8 mouse cellular contexts compared by ENCODE assay signal in the genomic region with DNA sequence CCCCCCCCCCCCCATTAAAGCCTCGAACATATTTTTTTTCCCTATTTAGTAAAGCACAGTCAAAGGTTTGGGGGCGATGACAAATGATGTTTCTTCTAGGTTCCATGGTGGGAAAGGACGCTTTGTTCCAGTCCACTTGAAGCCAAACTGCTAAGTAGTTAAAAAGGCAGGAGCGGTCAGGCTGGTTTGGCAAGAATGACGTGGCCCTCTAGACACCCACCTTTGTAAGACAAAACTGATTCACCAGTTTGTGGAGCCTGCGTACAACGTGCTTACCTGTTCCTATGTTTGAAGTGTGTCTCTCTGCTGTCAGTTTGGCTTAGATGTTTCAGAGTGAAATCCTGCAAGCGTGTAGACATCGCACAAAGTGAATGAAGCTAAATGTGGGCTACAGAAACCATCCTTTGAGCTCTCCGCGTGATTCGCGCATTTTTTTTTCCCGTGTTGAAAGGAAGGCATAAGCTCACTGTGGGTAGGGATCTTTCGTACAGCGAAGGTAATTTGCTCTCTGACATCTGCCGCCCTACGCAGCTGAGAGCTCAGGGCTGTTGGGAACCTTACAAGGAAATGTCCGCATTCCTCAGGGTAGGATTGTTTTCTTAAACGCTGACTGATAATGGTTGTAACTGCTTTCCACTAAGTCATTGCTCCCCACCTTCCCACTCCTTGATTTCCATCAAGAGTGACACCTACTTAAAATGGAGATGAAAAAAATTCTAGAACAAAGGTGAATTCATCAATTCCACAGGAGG. TPM values are rescaled to one million over a fixed set of nuclear protein-coding genes. Genes with fewer than 3 reads are reported as not detected.
DNase-seq lines count a peak whose midpoint lies in the region; TF ChIP-seq lines count a peak whose summit lies in the region.

No protein-coding gene starts in this region.

- 24% methylated on average over 20 of the region's 20 CpGs for WGBS in cerebellum, adult 2 months

- TF ChIP-seq CTCF in cerebellum, adult 2 months (IDR thresholded peaks at IDR 0.05; ENCODE audit: borderline replicate concordance, insufficient read depth, low read depth, low read length): no peak

- H3K4me3 ChIP-seq in cerebellum, adult 2 months (replicated peaks; ENCODE audit: insufficient read depth, low read depth, low read length): no peak overlapping the region

- H3K4me1 ChIP-seq in cerebellum, adult 2 months (ENCODE audit: control insufficient read depth, insufficient read depth, low read length): no peaks in the 10 kb centered on the region

- H3K27me3 ChIP-seq in cerebellum, adult 2 months (ENCODE audit: control insufficient read depth, insufficient read depth, low read length): no peaks in the 10 kb centered on the region; the same call in 1 of the 2 replicates

- no peak overlapping the region for H3K27ac ChIP-seq in cerebellum, adult 2 months (ENCODE audit: insufficient read depth, low read length)

- no peak for TF ChIP-seq POLR2A in cerebellum, adult 2 months (IDR thresholded peaks at IDR 0.05; ENCODE audit: borderline replicate concordance, insufficient read depth, low read length)

- DNase-seq in testis, postnatal 14 days (ENCODE audit: low spot score): peak; percentile 7
- no peak for DNase-seq in testis, postnatal 10 days (ENCODE audit: low spot score)
- peak; percentile 56 for DNase-seq in kidney, adult 9 months
- DNase-seq in lung, postnatal 14 days: peak; percentile 65
- no peak for DNase-seq in thymus, adult 18-20 months
- DNase-seq in B cell, adult 2 months: no peak
- no peak for DNase-seq in cerebellum, adult 2 months
- DNase-seq in layer of hippocampus, adult 11-12 months (ENCODE audit: low spot score): no peak

RNA-seq across cellular contexts. Expression of gene Dsp, which starts 6.0 kb away (rescaled TPM):
- polyA plus RNA-seq in cerebellum, adult 2 months (2012; rRNA removed): 0.10 and 0.19 TPM in 2 replicates

RNA-seq across cellular contexts. Expression of gene Snrnp48, which starts 59.6 kb away (rescaled TPM):
- 35.6 and 37.7 TPM in 2 replicates for polyA plus RNA-seq in cerebellum, adult 2 months (2012; rRNA removed)

Comparison
In these comparisons a context has a peak if more than half of its experiments do, and no peak if none do; other contexts are left out.
1. DNase-seq: peak in testis, postnatal 14 days (single experiment), kidney, adult 9 months (single experiment) and lung, postnatal 14 days (single experiment); none in testis, postnatal 10 days (single experiment), thymus, adult 18-20 months (0 of 2), B cell, adult 2 months (0 of 2), cerebellum, adult 2 months (0 of 2) and layer of hippocampus, adult 11-12 months (single experiment).